Mouse (Mus musculus) C2C12 (cell line): ENCODE measurements around the gene Ap3b1.

Experiments used
- CEBPB ChIP-seq: IDR thresholded peaks from one replicate; pipeline ENCODE4 v1.6.1; 2011; ENCODE audit warnings: low read depth, mild to moderate bottlenecking, control low read depth, moderate library complexity
- CTCF ChIP-seq: IDR thresholded peaks from one replicate; pipeline ENCODE4 v1.5.1; 2011; ENCODE audit not compliant: control insufficient read depth, insufficient read depth, insufficient read length
- FOSL1 ChIP-seq: IDR thresholded peaks from one replicate; pipeline ENCODE4 v1.8.0; 2011; ENCODE audit warnings: mild to moderate bottlenecking, low read length; ENCODE audit not compliant: poor library complexity, insufficient read depth, severe bottlenecking
- MAX ChIP-seq: IDR thresholded peaks from one replicate; pipeline ENCODE4 v1.6.1; 2011; ENCODE audit warnings: mild to moderate bottlenecking, control low read depth
- MYOD1 ChIP-seq: IDR thresholded peaks from one replicate; pipeline ENCODE4 v1.6.1; 2011; ENCODE audit warnings: low read depth; ENCODE audit not compliant: control insufficient read depth, insufficient read length
- MYOG ChIP-seq: IDR thresholded peaks from one replicate; pipeline ENCODE4 v1.6.1; 2011; ENCODE audit not compliant: control insufficient read depth, insufficient read length; ENCODE audit errors: extremely low read depth
- USF1 ChIP-seq: IDR thresholded peaks from one replicate; pipeline ENCODE4 v1.6.1; 2011; ENCODE audit warnings: low read depth, mild to moderate bottlenecking, control low read depth, moderate library complexity

GRCm38 (mm10) chr13:94571001-94571400 lies 212.2 kb downstream of the Ap3b1 start:
- TF ChIP-seq CTCF = no peak
- no peak for TF ChIP-seq CEBPB
- TF ChIP-seq MYOD1 = peak; percentile 72
- TF ChIP-seq USF1 = no peak
- no peak for TF ChIP-seq MAX
- TF ChIP-seq MYOG = no peak
- TF ChIP-seq FOSL1 = no peak
